Mouse (Mus musculus): ENCODE results near the gene Tcte3. TPM values are rescaled to one million over a fixed set of nuclear protein-coding genes. Genes with fewer than 3 reads are reported as not detected.

Tcte3 gene
- total RNA-seq, 2 experiments from 2014 or later, result 3.3 to 6.5 TPM

Other genes starting within 250 kb of the Tcte3 start
- 2.4 TPM in 1 of 2 replicates, not detected in the other for gene Wdr27, start 98.3 kb downstream of the Tcte3 start, total RNA-seq (2014; fragmentation: Nextera tagmentation)
- gene Wdr27, start 98.3 kb downstream of the Tcte3 start, total RNA-seq (2017), result 3.8 and 5.8 TPM in 2 replicates
- 8.3 and 9.3 TPM in 2 replicates for gene 1600012H06Rik, start 98.3 kb downstream of the Tcte3 start, total RNA-seq (2014; fragmentation: Nextera tagmentation)
- 4.6 and 6.7 TPM in 2 replicates for gene 1600012H06Rik, start 98.3 kb downstream of the Tcte3 start, total RNA-seq (2017)
- gene Phf10, start 80.2 kb downstream of the Tcte3 start, total RNA-seq (2014; fragmentation: Nextera tagmentation), result 281 and 343 TPM in 2 replicates
- 157 and 214 TPM in 2 replicates for gene Phf10, start 80.2 kb downstream of the Tcte3 start, total RNA-seq (2017)
- 5.9 and 11.4 TPM in 2 replicates for gene 9030025P20Rik, start 63.0 kb downstream of the Tcte3 start, total RNA-seq (2014; fragmentation: Nextera tagmentation)
- 2.2 and 3.9 TPM in 2 replicates for gene 9030025P20Rik, start 63.0 kb downstream of the Tcte3 start, total RNA-seq (2017)
- gene Gm3417, start 62.7 kb downstream of the Tcte3 start, total RNA-seq (2014; fragmentation: Nextera tagmentation), result 0.96 and 11.1 TPM in 2 replicates
- gene Gm3417, start 62.7 kb downstream of the Tcte3 start, total RNA-seq (2017), result 6.2 TPM in 1 of 2 replicates, not detected in the other
- gene Gm3435, start 31.3 kb downstream of the Tcte3 start, total RNA-seq (2014; fragmentation: Nextera tagmentation), result 1.1 and 14.5 TPM in 2 replicates
- 5.1 and 7.2 TPM in 2 replicates for gene Gm3435, start 31.3 kb downstream of the Tcte3 start, total RNA-seq (2017)
- 96.5 and 117 TPM in 2 replicates for gene Ermard, start 280 bp downstream of the Tcte3 start, total RNA-seq (2014; fragmentation: Nextera tagmentation)
- gene Ermard, start 280 bp downstream of the Tcte3 start, total RNA-seq (2017), result 26.7 and 35.7 TPM in 2 replicates
- 4.2 and 7.4 TPM in 2 replicates for gene Gm3448, start within 50 bp of the Tcte3 start, total RNA-seq (2014; fragmentation: Nextera tagmentation)
- gene Gm3448, start within 50 bp of the Tcte3 start, total RNA-seq (2017), result 10.1 and 11.8 TPM in 2 replicates